Mouse (Mus musculus) thymus, adult 2 months (tissue): ENCODE measurements around the gene Lrrc45.
"Not testable (repeated sequence)": the region's sequence is repeated elsewhere in the genome, so short reads cannot be mapped to it uniquely, and the experiment has no call there.

Experiments
- CTCF ChIP-seq: fragments of 200-500 bp; IDR thresholded peaks from 2 replicates; pipeline ENCODE4 v1.5.1; 2012; ENCODE audit warnings: mild to moderate bottlenecking, control low read depth, low read length, moderate library complexity, borderline replicate concordance; ENCODE audit not compliant: control insufficient read depth, poor library complexity, insufficient read depth; ENCODE audit errors: extremely low read depth
- POLR2A ChIP-seq: fragments of 200-500 bp; IDR thresholded peaks from 2 replicates; pipeline ENCODE4 v1.6.1; 2012; ENCODE audit warnings: mild to moderate bottlenecking, low read length, control low read depth, moderate library complexity; ENCODE audit not compliant: control insufficient read depth, poor library complexity, insufficient read depth; ENCODE audit errors: extremely low read depth

- TF ChIP-seq POLR2A, CTCF: not testable (repeated sequence)
Observed at GRCm38 (mm10) chr11:120762672-120763041, 48.9 kb downstream of the Lrrc45 start, which contains the start of gene Hmga1b.
